Mouse (Mus musculus) myocyte (in vitro differentiated cells): ENCODE data around the gene Ttc3.

Experiments used
- E2F4 ChIP-seq: IDR thresholded peaks from one replicate; pipeline ENCODE4 v1.6.1; 2011; ENCODE audit warnings: mild to moderate bottlenecking, control low read depth, moderate library complexity; ENCODE audit not compliant: insufficient read depth
- MAX ChIP-seq: IDR thresholded peaks from one replicate; pipeline ENCODE4 v1.6.1; 2011; ENCODE audit warnings: low read depth, mild to moderate bottlenecking, control low read depth
- MYOD1 ChIP-seq, 3 experiments: IDR thresholded peaks; one replicate each; pipeline ENCODE4 v1.6.1; 2011; ENCODE audit warnings: control low read depth in 2 of 3, low read depth in 2 of 3, mild to moderate bottlenecking in 2 of 3, moderate library complexity in 1 of 3; ENCODE audit not compliant: insufficient read length in 2 of 3, control insufficient read depth in 1 of 3
- MYOG ChIP-seq, 3 experiments: IDR thresholded peaks; one replicate each; pipeline ENCODE4 v1.6.1; 2011; ENCODE audit warnings: control low read depth in 2 of 3, low read depth in 2 of 3, mild to moderate bottlenecking in 2 of 3; ENCODE audit not compliant: insufficient read length in 2 of 3, control insufficient read depth in 1 of 3, insufficient read depth in 1 of 3
- POLR2A ChIP-seq: IDR thresholded peaks from one replicate; pipeline ENCODE4 v1.6.1; 2011; ENCODE audit warnings: low read depth, mild to moderate bottlenecking, control low read depth, moderate library complexity; ENCODE audit not compliant: insufficient read length
- POLR2AphosphoS2 ChIP-seq: IDR thresholded peaks from one replicate; pipeline ENCODE4 v1.6.1; 2011; ENCODE audit warnings: low read depth, control low read depth; ENCODE audit not compliant: insufficient read length
- TCF12 ChIP-seq: IDR thresholded peaks from one replicate; pipeline ENCODE4 v1.6.1; 2011; ENCODE audit warnings: mild to moderate bottlenecking, control low read depth; ENCODE audit not compliant: poor library complexity, insufficient read depth, severe bottlenecking
- TCF3 ChIP-seq: IDR thresholded peaks from one replicate; pipeline ENCODE4 v1.6.1; 2011; ENCODE audit warnings: low read depth, control low read depth; ENCODE audit not compliant: insufficient read length
- USF1 ChIP-seq: IDR thresholded peaks from one replicate; pipeline ENCODE4 v1.6.1; 2011; ENCODE audit warnings: low read depth, mild to moderate bottlenecking, control low read depth, moderate library complexity

GRCm38 (mm10) chr16:94371301-94371931 lies 998 bp downstream of the Ttc3 start, which contains the start of gene Pigp:
- peak; percentile 12 for TF ChIP-seq POLR2A
- TF ChIP-seq POLR2AphosphoS2 = no peak
- TF ChIP-seq TCF3 = no peak
- TF ChIP-seq MYOG (IDR thresholded peaks at IDR 0.05; ENCODE audit: control insufficient read depth in 1 of 3, insufficient read depth in 1 of 3, insufficient read length in 2 of 3, low read depth in 2 of 3) = no peak
- TF ChIP-seq MAX = no peak
- no peak for TF ChIP-seq E2F4
- no peak for TF ChIP-seq USF1
- no peak for TF ChIP-seq TCF12
- peak in 1 of 3 experiments; percentile 1 for TF ChIP-seq MYOD1 (IDR thresholded peaks at IDR 0.05; ENCODE audit: control insufficient read depth in 1 of 3, insufficient read length in 2 of 3, low read depth in 2 of 3)
